Mouse (Mus musculus) heart, postnatal 25 days (tissue): ENCODE results near the gene Anxa9. TPM values are rescaled to one million over a fixed set of nuclear protein-coding genes. Genes with fewer than 3 reads are reported as not detected.
A peak's percentile ranks its signal among the peaks of the same experiment; 100 is the strongest.

ENCODE experiments used
- DNase-seq: peaks from one replicate; pipeline ENCODE4 v3.0.0; 2022; ENCODE audit warnings: low spot score
- intact Hi-C: fragments of 180-260 bp; cut with DNase I; formaldehyde crosslinking; loops from one replicate; pipeline ENCODE4 v1.15.1; 2025
- total RNA-seq, 2 experiments: library from RNA; stranded (reverse); gene quantifications; 2 replicates each; pipeline ENCODE4 v1.2.3; 2021

The Anxa9 gene
- total RNA-seq, 2 experiments from 2014 or later: 0.52 to 0.59 TPM

- no peak for DNase-seq
- intact Hi-C loops: no loop called here
Measured at GRCm38 (mm10) chr3:95266052-95266451, 40.9 kb downstream of the Anxa9 start.

GRCm38 (mm10) chr3:95264724-95265123 is 42.3 kb downstream of the Anxa9 start:
- intact Hi-C loops: loop anchor here (5.0 kb wide), 1 partner anchor 47 kb away; the partner anchor contains the start of gene Gabpb2

GRCm38 (mm10) chr3:95263089-95263739 is 43.8 kb downstream of the Anxa9 start:
- peak; percentile 35 for DNase-seq
- intact Hi-C loops: loop anchor here (2.0 to 5.0 kb wide), 2 partner anchors 46 to 120 kb away; partner anchors contain the start of genes Gabpb2 and Tnfaip8l2

More at GRCm38 (mm10) chr3:95264724-95265123, 42.3 kb downstream of the Anxa9 start:
- DNase-seq: no peak

GRCm38 (mm10) chr3:95261975-95262374 is 45.0 kb downstream of the Anxa9 start:
- intact Hi-C loops: loop anchor here (2.0 to 5.0 kb wide), 2 partner anchors 45 to 119 kb away; partner anchors contain the start of genes Gabpb2 and Tnfaip8l2

GRCm38 (mm10) chr3:95256931-95257330 is 50.0 kb downstream of the Anxa9 start:
- no peak for DNase-seq
- intact Hi-C loops: no loop called here

More at GRCm38 (mm10) chr3:95261975-95262374, 45.0 kb downstream of the Anxa9 start:
- DNase-seq: no peak

GRCm38 (mm10) chr3:95250783-95251424 is 56.1 kb downstream of the Anxa9 start, which contains the start of gene Bnipl:
Gene Bnipl (minus strand): TSS chr3:95251193.
- no peak for DNase-seq
- intact Hi-C loops: no loop called here

GRCm38 (mm10) chr3:95250361-95250760 is 56.6 kb downstream of the Anxa9 start:
- intact Hi-C loops: no loop called here

GRCm38 (mm10) chr3:95247660-95248336 is 59.2 kb downstream of the Anxa9 start:
- intact Hi-C loops: no loop called here
- DNase-seq: no peak

More at GRCm38 (mm10) chr3:95250361-95250760, 56.6 kb downstream of the Anxa9 start:
- DNase-seq: no peak

GRCm38 (mm10) chr3:95246465-95247231 is 60.3 kb downstream of the Anxa9 start:
- intact Hi-C loops: no loop called here
- DNase-seq: no peak

Other genes starting within 250 kb of the Anxa9 start
- gene Pip5k1a, start 200.2 kb downstream of the Anxa9 start, total RNA-seq: 10 to 100 TPM; 14.2 to 15.2 TPM
- 10 to 100 TPM; 31.3 to 32.2 TPM for gene Vps72, start 196.2 kb downstream of the Anxa9 start, total RNA-seq
- 10 to 100 TPM; 17.3 to 24.5 TPM for gene Tmod4, start 182.7 kb downstream of the Anxa9 start, total RNA-seq
- gene Scnm1, start 173.2 kb downstream of the Anxa9 start, total RNA-seq: 10 to 100 TPM; 28.3 to 31.4 TPM
- 1 to 10 TPM; 6.7 to 7.9 TPM for gene Lysmd1, start 173.1 kb downstream of the Anxa9 start, total RNA-seq
- gene Tnfaip8l2, start 164.8 kb downstream of the Anxa9 start, total RNA-seq: 1 to 10 TPM; 2.0 to 2.1 TPM
- gene Sema6c, start 146.7 kb downstream of the Anxa9 start, total RNA-seq: 1 to 10 TPM; 7.3 to 9.4 TPM
- 10 to 100 TPM; 12.7 to 14.1 TPM for gene Gabpb2, start 89.3 kb downstream of the Anxa9 start, total RNA-seq
- gene Cdc42se1, start 78.4 kb downstream of the Anxa9 start, total RNA-seq: 10 to 100 TPM; 19.9 to 26.0 TPM
- gene Mllt11, start 75.0 kb downstream of the Anxa9 start, total RNA-seq: 1 to 10 TPM; 6.6 to 7.5 TPM
- not detected for gene Gm128, start 65.6 kb downstream of the Anxa9 start, total RNA-seq
- not detected for gene Bnipl, start 56.0 kb downstream of the Anxa9 start, total RNA-seq
- gene Mindy1, start 25.8 kb downstream of the Anxa9 start, total RNA-seq: 10 to 100 TPM; 20.2 to 23.4 TPM
- gene Prune1, start 25.1 kb downstream of the Anxa9 start, total RNA-seq: 10 to 100 TPM; 22.1 to 22.8 TPM
- 10 to 100 TPM; 35.9 to 40.4 TPM for gene Cers2, start 7.6 kb upstream of the Anxa9 start, total RNA-seq
- 10 to 100 TPM; 11.2 to 11.4 TPM for gene Setdb1, start 50.0 kb upstream of the Anxa9 start, total RNA-seq
- gene 4930558C23Rik, start 95.7 kb upstream of the Anxa9 start, total RNA-seq: not detected
- gene Arnt, start 127.2 kb upstream of the Anxa9 start, total RNA-seq: 10 to 100 TPM; 40.8 to 43.6 TPM
- 10 to 100 TPM in 1 of 2 experiments, 1 to 10 TPM in 1; 8.7 to 10.9 TPM for gene Ctsk, start 192.1 kb upstream of the Anxa9 start, total RNA-seq
- gene Ctss, start 219.6 kb upstream of the Anxa9 start, total RNA-seq: 10 to 100 TPM; 13.6 TPM